Mouse (Mus musculus) limb, embryonic 14.5 days (tissue): ENCODE results near the gene Stxbp1. TPM values are rescaled to one million over a fixed set of nuclear protein-coding genes. Genes with fewer than 3 reads are reported as not detected.
A peak's percentile ranks its signal among the peaks of the same experiment; 100 is the strongest.

Experiments
- ATAC-seq: fragments of 200-750 bp; cut with Nextera tagmentation; 2 replicates; pipeline ENCODE4 v1.8.0; 2017; ENCODE audit warnings: low read depth, moderate number of reproducible peaks, moderate TSS enrichment; ENCODE audit not compliant: low FRiP score
- DNase-seq: peaks from one replicate; pipeline ENCODE4 v3.0.0-alpha.2; 2015; ENCODE audit warnings: low spot score
- H3K27ac ChIP-seq: fragments of 300-500 bp; sonication (generic); replicated peaks from 2 replicates; pipeline ENCODE4 v1.5.1; 2014; ENCODE audit warnings: low read depth, mild to moderate bottlenecking, low read length, moderate library complexity, mixed read lengths
- H3K27me3 ChIP-seq: fragments of 300-500 bp; sonication (generic); 2 replicates; pipeline ENCODE4 v1.6.1; 2014; ENCODE audit warnings: low read length, mixed read lengths; ENCODE audit not compliant: control insufficient read depth, insufficient read depth
- H3K36me3 ChIP-seq: fragments of 300-500 bp; sonication (generic); 2 replicates; pipeline ENCODE4 v1.6.1; 2014; ENCODE audit warnings: mild to moderate bottlenecking, low read length, moderate library complexity, mixed read lengths; ENCODE audit not compliant: control insufficient read depth, insufficient read depth
- H3K4me1 ChIP-seq: fragments of 300-500 bp; sonication (generic); 2 replicates; pipeline ENCODE4 v1.6.1; 2014; ENCODE audit warnings: antibody characterized with exemption, low read length, mixed read lengths; ENCODE audit not compliant: control insufficient read depth, insufficient read depth
- H3K4me2 ChIP-seq: fragments of 300-500 bp; sonication (generic); replicated peaks from 2 replicates; pipeline ENCODE4 v1.6.1; 2014; ENCODE audit warnings: low read depth, mild to moderate bottlenecking, low read length, moderate library complexity; ENCODE audit not compliant: severe bottlenecking
- H3K4me3 ChIP-seq: fragments of 300-500 bp; sonication (generic); replicated peaks from 2 replicates; pipeline ENCODE4 v1.5.1; 2014; ENCODE audit warnings: low read length
- H3K9ac ChIP-seq: fragments of 300-500 bp; sonication (generic); 2 replicates; pipeline ENCODE4 v1.6.1; 2014; ENCODE audit warnings: mild to moderate bottlenecking, low read depth, low read length, moderate library complexity; ENCODE audit not compliant: severe bottlenecking
- H3K9me3 ChIP-seq: fragments of 300-500 bp; sonication (generic); 2 replicates; pipeline ENCODE4 v1.6.1; 2016; ENCODE audit warnings: low read length; ENCODE audit not compliant: control insufficient read depth
- POLR2A ChIP-seq: fragments of 200-500 bp; IDR thresholded peaks from 2 replicates; pipeline ENCODE4 v1.8.0; 2012; ENCODE audit warnings: inconsistent platforms, mild to moderate bottlenecking, moderate library complexity, borderline replicate concordance; ENCODE audit not compliant: insufficient read depth, insufficient read length; ENCODE audit errors: extremely low read depth
- WGBS: fragments of 180-500 bp; shearing (Covaris S2); extraction: QIAGEN DNeasy Blood & Tissue Kit; methylation state at CpG from one replicate; pipeline ENCODE4 v1.1.7; 2014; 5-methylcytosine and 5-hydroxymethylcytosine counted together
- polyA plus RNA-seq, 2 experiments: library from polyadenylated mRNA; depleted of rRNA in 1 of 2; stranded (reverse) in 1 of 2; unstranded in 1 of 2; fragments of >200 nt; fragmentation: Nextera tagmentation in 1 of 2; extraction: Ambion mirVana in 1 of 2; gene quantifications; 2 replicates each; pipeline versions ENCODE4 v1.2.1 to v1.2.3; 2012 to 2014

Gene Stxbp1
- polyA plus RNA-seq, 2 experiments = 15.8 to 22.2 TPM

GRCm38 (mm10) chr2:32791297-32791696 is 55.7 kb downstream of the Stxbp1 start:
- DNase-seq (no peak), ATAC-seq (no peak)
- Histone ChIP-seq H3K36me3 (peaks cover 29% of the 10 kb centered on the region), H3K27me3 (no peaks in the 10 kb centered on the region), H3K9me3 (no peaks in the 10 kb centered on the region), H3K4me1 (no peaks in the 10 kb centered on the region), H3K9ac (no peak overlapping the region), H3K4me3 (no peak overlapping the region), H3K4me2 (no peak overlapping the region), H3K27ac (no peak overlapping the region)
- 78% methylated on average over 6 of the region's 6 CpGs for WGBS
- TF ChIP-seq POLR2A = no peak

GRCm38 (mm10) chr2:32788581-32788980 is 58.5 kb downstream of the Stxbp1 start:
- WGBS = 44% methylated on average over 2 of the region's 2 CpGs
- no peaks in the 10 kb centered on the region for H3K27me3 ChIP-seq
- no peak overlapping the region for H3K4me3 ChIP-seq
- H3K4me1 ChIP-seq = peaks cover 6% of the 10 kb centered on the region
- TF ChIP-seq POLR2A = no peak
- H3K9ac ChIP-seq = no peak overlapping the region
- H3K27ac ChIP-seq = no peak overlapping the region
- no peak for ATAC-seq
- 0 out of 2 replicates have a peak, but pooled peaks cover 8% of the 10 kb centered on the region for H3K36me3 ChIP-seq
- no peaks in the 10 kb centered on the region for H3K9me3 ChIP-seq
- no peak overlapping the region for H3K4me2 ChIP-seq
- DNase-seq = no peak

DNA sequence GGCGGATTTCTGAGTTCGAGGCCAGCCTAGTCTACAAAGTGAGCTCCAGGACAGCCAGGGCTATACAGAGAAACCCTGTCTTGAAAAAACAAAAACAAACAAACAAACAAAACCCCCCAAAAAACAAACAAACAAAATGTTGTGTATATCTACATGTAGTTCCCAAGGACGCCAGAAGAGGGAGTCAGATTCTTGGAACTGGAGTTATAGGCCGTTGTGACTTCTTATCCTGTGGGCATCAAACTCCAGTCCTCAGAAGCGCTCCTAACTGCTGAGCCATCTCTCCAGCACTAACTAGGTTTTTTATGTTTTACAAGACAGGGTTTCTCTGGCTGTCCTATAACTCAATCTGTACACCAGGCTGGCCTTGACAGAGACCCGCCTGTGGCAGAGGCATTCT is 59.9 kb downstream of the Stxbp1 start:
- Histone ChIP-seq H3K9ac (no peak overlapping the region), H3K27ac (no peak overlapping the region), H3K4me2 (no peak overlapping the region), H3K4me3 (no peak overlapping the region), H3K4me1 (peaks cover 6% of the 10 kb centered on the region), H3K36me3 (0 out of 2 replicates have a peak, but pooled peaks cover 8% of the 10 kb centered on the region), H3K9me3 (no peaks in the 10 kb centered on the region), H3K27me3 (no peaks in the 10 kb centered on the region)
- ATAC-seq = no peak
- DNase-seq = no peak
- TF ChIP-seq POLR2A = no peak
- WGBS = 55% methylated on average over 6 of the region's 6 CpGs

GRCm38 (mm10) chr2:32784048-32784681 is 62.9 kb downstream of the Stxbp1 start, which contains the start of gene Cfap157:
Gene Cfap157 (minus strand): TSS chr2:32784428.
- no peaks in the 10 kb centered on the region for H3K9me3 ChIP-seq
- 0 out of 2 replicates have a peak within 1 kb of the TSS, but pooled peaks have one; percentile 1 for H3K4me2 ChIP-seq
- H3K9ac ChIP-seq = no peak within 1 kb of the TSS
- TF ChIP-seq POLR2A = no peak
- H3K27me3 ChIP-seq = no peaks in the 10 kb centered on the region
- H3K36me3 ChIP-seq = no peaks in the 10 kb centered on the region
- peak; percentile 56; the same call in 1 of the 2 replicates for ATAC-seq
- H3K4me1 ChIP-seq = peaks cover 6% of the 10 kb centered on the region
- no peak within 1 kb of the TSS for H3K27ac ChIP-seq
- whole genome bisulfite sequencing = 45% methylated on average over 4 of the region's 4 CpGs
- peak; percentile 57 for DNase-seq
- H3K4me3 ChIP-seq = no peak within 1 kb of the TSS

- Histone ChIP-seq H3K36me3 (no peaks in the 10 kb centered on the region), H3K9ac (no peak overlapping the region), H3K27me3 (no peaks in the 10 kb centered on the region), H3K4me3 (no peak overlapping the region), H3K4me2 (no peak overlapping the region), H3K27ac (no peak overlapping the region), H3K4me1 (peaks cover 6% of the 10 kb centered on the region), H3K9me3 (no peaks in the 10 kb centered on the region)
- TF ChIP-seq POLR2A = no peak
- WGBS = 81% methylated on average over 6 of the region's 6 CpGs
- ATAC-seq (no peak), DNase-seq (no peak)
These were observed 65.3 kb downstream of the Stxbp1 start for GRCm38 (mm10) chr2:32781710-32782109.
